Mouse (Mus musculus) cerebral cortex, adult 2 months (tissue): ENCODE results near the gene Slc36a3.

Source experiments
- WGBS: fragments of 180-500 bp; shearing (Covaris S2); methylation state at CpG from one replicate; pipeline ENCODE4 v1.1.7; 2018; 5-methylcytosine and 5-hydroxymethylcytosine counted together

Slc36a3 gene

GRCm38 (mm10) chr11:55151608-55152007 is at the start of gene Slc36a3:
Gene Slc36a3 (minus strand): TSS chr11:55151708.
- WGBS: 80% methylated on average over 3 of the region's 3 CpGs

GRCm38 (mm10) chr11:55197740-55198510 is 46.4 kb upstream of the Slc36a3 start:
- WGBS: 72% methylated on average over 8 of the region's 8 CpGs

- 50% methylated on average over 6 of the region's 6 CpGs for WGBS
These were observed 45.6 kb upstream of the Slc36a3 start for GRCm38 (mm10) chr11:55197086-55197485.

- WGBS: 75% methylated on average over 3 of the region's 3 CpGs
These were observed 38.7 kb upstream of the Slc36a3 start for GRCm38 (mm10) chr11:55190216-55190615.

GRCm38 (mm10) chr11:55187777-55188176 is 36.3 kb upstream of the Slc36a3 start:
- WGBS: 87% methylated on average over 6 of the region's 6 CpGs

GRCm38 (mm10) chr11:55187292-55187691 is 35.8 kb upstream of the Slc36a3 start:
- 51% methylated on average over 4 of the region's 4 CpGs for WGBS

GRCm38 (mm10) chr11:55184733-55185291 is 33.3 kb upstream of the Slc36a3 start, which contains the start of gene Slc36a2:
Gene Slc36a2 (minus strand): TSS chr11:55185077.
- WGBS: 52% methylated on average over 10 of the region's 10 CpGs

GRCm38 (mm10) chr11:55184246-55184645 is 32.7 kb upstream of the Slc36a3 start:
- WGBS: 94% methylated on average over 5 of the region's 5 CpGs

- 67% methylated on average over 7 of the region's 7 CpGs for WGBS
These were observed 31.6 kb upstream of the Slc36a3 start for GRCm38 (mm10) chr11:55183124-55183523.

GRCm38 (mm10) chr11:55179856-55180255 is 28.3 kb upstream of the Slc36a3 start:
- 84% methylated on average over 3 of the region's 3 CpGs for WGBS

- 88% methylated on average over 4 of the region's 4 CpGs for WGBS
These were observed 27.3 kb upstream of the Slc36a3 start for GRCm38 (mm10) chr11:55178830-55179229.

GRCm38 (mm10) chr11:55170501-55170900 is 19.0 kb upstream of the Slc36a3 start:
- WGBS: 76% methylated on average over 4 of the region's 4 CpGs

- 92% methylated on average over 6 of the region's 6 CpGs for WGBS
These were observed 17.4 kb upstream of the Slc36a3 start for GRCm38 (mm10) chr11:55168914-55169313.

- 90% methylated on average over 4 of the region's 4 CpGs for WGBS
These were observed 17.0 kb upstream of the Slc36a3 start for GRCm38 (mm10) chr11:55168504-55168903.

GRCm38 (mm10) chr11:55165748-55166147 is 14.2 kb upstream of the Slc36a3 start:
- WGBS: 88% methylated on average over 7 of the region's 7 CpGs

GRCm38 (mm10) chr11:55164723-55165122 is 13.2 kb upstream of the Slc36a3 start:
- WGBS: 47% methylated on average over 3 of the region's 3 CpGs

- WGBS: 58% methylated on average over 9 of the region's 9 CpGs
These were observed 11.2 kb upstream of the Slc36a3 start for GRCm38 (mm10) chr11:55162670-55163069.

GRCm38 (mm10) chr11:55158785-55159359 is 7.4 kb upstream of the Slc36a3 start:
- WGBS: 53% methylated on average over 13 of the region's 13 CpGs

- 65% methylated on average over 6 of the region's 6 CpGs for WGBS
These were observed 3.5 kb upstream of the Slc36a3 start for GRCm38 (mm10) chr11:55155070-55155421.

- 69% methylated on average over 3 of the region's 3 CpGs for WGBS
These were observed 3.0 kb upstream of the Slc36a3 start for GRCm38 (mm10) chr11:55154398-55155069.

- WGBS: 84% methylated on average over 4 of the region's 4 CpGs
These were observed 3.0 kb downstream of the Slc36a3 start for GRCm38 (mm10) chr11:55148461-55148860.

- 81% methylated on average over 6 of the region's 6 CpGs for WGBS
These were observed 4.1 kb downstream of the Slc36a3 start for GRCm38 (mm10) chr11:55147423-55147822.
